Comparison of ENCODE assay signal across 8 mouse cellular contexts in genomic region chr10:128458719-128459408, GRCm38 (mm10). TPM values are rescaled to one million over a fixed set of nuclear protein-coding genes. Genes with fewer than 3 reads are reported as not detected.
DNase-seq lines count a peak whose midpoint lies in the region; ATAC-seq and TF ChIP-seq lines count a peak whose summit lies in the region.

Gene Smarcc2, plus strand, starts transcription at chr10:128459248.

- H3K4me1 ChIP-seq in hindbrain, embryonic 14.5 days (replicated peaks; ENCODE audit: control insufficient read depth, insufficient read depth, low read length): peaks cover 7% of the 10 kb centered on the region; the same call in 1 of the 2 replicates

- in situ Hi-C loops in Patski (cut with MboI; ENCODE audit: low pct_unique_long_range_greater_than_20kb): loop anchor here (5.0 kb wide), 3 partner anchors 52 to 122 kb away; partner anchors contain the start of genes Coq10a and Cs

- POLR2A ChIA-PET in Patski (lab: Charles Lee): no interaction called here

- CTCF ChIA-PET in Patski (lab: Charles Lee): interaction anchor here (1.0 to 1.5 kb wide), 3 partner anchors 10 to 88 kb away, joined by 3 to 4 read pairs (median 3); no protein-coding TSS in a partner anchor

- peaks cover 27% of the 10 kb centered on the region for H3K36me3 ChIP-seq in hindbrain, embryonic 14.5 days (replicated peaks; ENCODE audit: control insufficient read depth, insufficient read depth)

- H3K4me2 ChIP-seq in hindbrain, embryonic 14.5 days (replicated peaks): peak within 1 kb of the TSS; percentile 76

- peak within 1 kb of the TSS; percentile 89 for H3K4me3 ChIP-seq in hindbrain, embryonic 14.5 days (replicated peaks; ENCODE audit: low read length)

- H3K9me3 ChIP-seq in hindbrain, embryonic 14.5 days (ENCODE audit: control insufficient read depth, low read length): no peaks in the 10 kb centered on the region

- no peaks in the 10 kb centered on the region for H3K27me3 ChIP-seq in Patski
- no peaks in the 10 kb centered on the region for H3K27me3 ChIP-seq in hindbrain, embryonic 14.5 days (ENCODE audit: control insufficient read depth, insufficient read depth, low read length)

- WGBS in hindbrain, embryonic 14.5 days: under 1% methylated on average over 68 of the region's 86 CpGs

- H3K27ac ChIP-seq in hindbrain, embryonic 14.5 days: peak within 1 kb of the TSS; percentile 98

- TF ChIP-seq CTCF in Patski (IDR thresholded peaks at IDR 0.05): peak; percentile 59

- ATAC-seq in Patski: peak; percentile 84
- peak; percentile 77 for ATAC-seq in hindbrain, embryonic 14.5 days (ENCODE audit: low FRiP score)

- H3K9ac ChIP-seq in hindbrain, embryonic 14.5 days: peak within 1 kb of the TSS; percentile 98

- DNase-seq in Patski (ENCODE audit: low read depth, low spot score): no peak
- DNase-seq in cerebellum, postnatal 25 days: peak; percentile 91 to 95
- DNase-seq in frontal cortex, postnatal 36 days (ENCODE audit: low spot score in 2 of 2): peak; percentile 66 to 77
- DNase-seq in hindbrain, embryonic 14.5 days (ENCODE audit: low spot score): peak; percentile 86
- DNase-seq in layer of hippocampus, postnatal 36 days: peak; percentile 75 to 82
- DNase-seq in lung, postnatal 25 days (ENCODE audit: low spot score): peak; percentile 85
- DNase-seq in retina, adult 2 months (ENCODE audit: low read depth, low spot score): peak; percentile 71
- peak; percentile 83 to 87 for DNase-seq in thymus, postnatal 36 days

RNA-seq across cellular contexts. Expression of gene Smarcc2, which starts in this region (rescaled TPM):
- 102 TPM for polyA plus RNA-seq in Patski (2021)
- 184 and 191 TPM in 2 replicates for polyA plus RNA-seq in hindbrain, embryonic 14.5 days (2014; fragmentation: Nextera tagmentation; extraction: Ambion mirVana)
- 100 to 1,000 TPM; 226 to 234 TPM for total RNA-seq in layer of hippocampus, postnatal 36 days (2021)
